Mouse (Mus musculus) lung, postnatal 4 days (tissue): ENCODE results near the gene Olfr351.

Source experiments
- DNase-seq, 2 experiments: peaks; one replicate each; pipeline ENCODE4 v3.0.0; 2021

Gene Olfr351

GRCm38 (mm10) chr2:36862560-36862959 is at the start of gene Olfr351:
Gene Olfr351, minus strand, starts transcription at chr2:36862660.
- DNase-seq: no peak

- no peak for DNase-seq
Measured at GRCm38 (mm10) chr2:36905380-36905779, 42.9 kb upstream of the Olfr351 start, which contains the start of gene Olfr354. Gene Olfr354, plus strand, starts transcription at chr2:36905680.

- no peak for DNase-seq
Measured at GRCm38 (mm10) chr2:36897114-36897513, 34.7 kb upstream of the Olfr351 start.

- no peak for DNase-seq
Measured at GRCm38 (mm10) chr2:36892836-36893235, 30.4 kb upstream of the Olfr351 start, which contains the start of gene Olfr353. Gene Olfr353, minus strand, starts transcription at chr2:36892936.

- DNase-seq: no peak
Measured at GRCm38 (mm10) chr2:36868160-36868559, 5.7 kb upstream of the Olfr351 start, which contains the start of gene Olfr352. Gene Olfr352, plus strand, starts transcription at chr2:36868460.

- no peak for DNase-seq
Measured at GRCm38 (mm10) chr2:36846010-36846409, 16.4 kb downstream of the Olfr351 start, which contains the start of gene Olfr350. Gene Olfr350, plus strand, starts transcription at chr2:36846310.

- no peak for DNase-seq
Measured at GRCm38 (mm10) chr2:36816932-36817331, 45.5 kb downstream of the Olfr351 start, which contains the start of gene Olfr3. Gene Olfr3, minus strand, starts transcription at chr2:36817032.
